Mouse (Mus musculus) layer of hippocampus, adult 9-11 months (tissue): ENCODE measurements around the gene Slc5a4a.

ENCODE experiments used
- DNase-seq: peaks from one replicate; pipeline ENCODE4 v3.0.0; 2022

Gene Slc5a4a

GRCm38 (mm10) chr10:76225944-76226343, 78.7 kb downstream of the Slc5a4a start:
- no peak for DNase-seq

GRCm38 (mm10) chr10:76229627-76230026, 82.4 kb downstream of the Slc5a4a start:
- no peak for DNase-seq

GRCm38 (mm10) chr10:76237341-76238225, 90.3 kb downstream of the Slc5a4a start, which contains the start of gene Prmt2:
Prmt2 (minus strand) TSS chr10:76237865.
- peak; percentile 90 for DNase-seq
